Mouse (Mus musculus) lung, postnatal 0 days (tissue): ENCODE results near the gene Frat2. TPM values are rescaled to one million over a fixed set of nuclear protein-coding genes. Genes with fewer than 3 reads are reported as not detected.

Experiments used
- ATAC-seq: fragments of 200-750 bp; cut with Nextera tagmentation; 2 replicates; pipeline ENCODE4 v1.8.0; 2017; ENCODE audit warnings: moderate library complexity
- DNase-seq: peaks from one replicate; pipeline ENCODE4 v3.0.0-alpha.2; 2016; ENCODE audit warnings: low spot score
- H3K27ac ChIP-seq: fragments of 300-500 bp; sonication (generic); 2 replicates; pipeline ENCODE4 v1.5.1; 2014; ENCODE audit warnings: antibody characterized with exemption, mild to moderate bottlenecking, low read length, mixed read lengths
- H3K27me3 ChIP-seq: fragments of 300-500 bp; sonication (generic); replicated peaks from 2 replicates; pipeline ENCODE4 v1.6.1; 2014; ENCODE audit warnings: low read length, mixed read lengths; ENCODE audit not compliant: insufficient read depth
- H3K36me3 ChIP-seq: fragments of 300-500 bp; sonication (generic); 2 replicates; pipeline ENCODE4 v1.6.1; 2014; ENCODE audit warnings: low read length, mixed read lengths; ENCODE audit not compliant: insufficient read depth
- H3K4me1 ChIP-seq: fragments of 300-500 bp; sonication (generic); 2 replicates; pipeline ENCODE4 v1.6.1; 2014; ENCODE audit warnings: antibody characterized with exemption, low read depth, low read length, mixed read lengths; ENCODE audit not compliant: insufficient read depth
- H3K4me2 ChIP-seq: fragments of 300-500 bp; sonication (generic); replicated peaks from 2 replicates; pipeline ENCODE4 v1.6.1; 2014; ENCODE audit warnings: low read depth, mild to moderate bottlenecking, low read length, moderate library complexity, mixed read lengths
- H3K4me3 ChIP-seq: fragments of 300-500 bp; sonication (generic); 2 replicates; pipeline ENCODE4 v1.5.1; 2014; ENCODE audit warnings: low read depth, low read length
- H3K9ac ChIP-seq: fragments of 300-500 bp; sonication (generic); replicated peaks from 2 replicates; pipeline ENCODE4 v1.6.1; 2014; ENCODE audit warnings: low read depth, mild to moderate bottlenecking
- H3K9me3 ChIP-seq: fragments of 300-500 bp; sonication (generic); 2 replicates; pipeline ENCODE4 v1.6.1; 2016; ENCODE audit warnings: low read length, mixed read lengths
- CTCF ChIP-seq: IDR thresholded peaks from 2 replicates; pipeline ENCODE4 v1.5.1; 2016; ENCODE audit warnings: antibody characterized with exemption, mild to moderate bottlenecking
- EP300 ChIP-seq: IDR thresholded peaks from 2 replicates; pipeline ENCODE4 v1.6.1; 2016; ENCODE audit warnings: antibody characterized with exemption, mild to moderate bottlenecking, control low read depth
- WGBS: fragments of 180-500 bp; shearing (Covaris S2); extraction: QIAGEN DNeasy Blood & Tissue Kit; methylation state at CpG from one replicate; pipeline ENCODE4 v1.1.7; 2014; 5-methylcytosine and 5-hydroxymethylcytosine counted together
- polyA plus RNA-seq: library from polyadenylated mRNA; unstranded; fragments of >200 nt; fragmentation: Nextera tagmentation; extraction: Ambion mirVana; gene quantifications from 2 replicates; pipeline ENCODE4 v1.2.1, GENCODE M21; 2015

The Frat2 gene
- polyA plus RNA-seq, 1 experiment from 2014 or later: 4.6 TPM

- no peak for TF ChIP-seq CTCF
- TF ChIP-seq EP300: no peak
- no peak overlapping the region for H3K4me3 ChIP-seq
- H3K9ac ChIP-seq: no peak overlapping the region
- H3K36me3 ChIP-seq: no peaks in the 10 kb centered on the region
- 18% methylated on average over 6 of the region's 6 CpGs for WGBS
- H3K4me2 ChIP-seq: no peak overlapping the region
- ATAC-seq (no peak), DNase-seq (no peak)
- H3K27ac ChIP-seq: no peak overlapping the region
- H3K27me3 ChIP-seq: no peaks in the 10 kb centered on the region
- H3K4me1 ChIP-seq: no peaks in the 10 kb centered on the region
- no peaks in the 10 kb centered on the region for H3K9me3 ChIP-seq
These were observed 9.1 kb downstream of the Frat2 start for GRCm38 (mm10) chr19:41838808-41839207.

DNA sequence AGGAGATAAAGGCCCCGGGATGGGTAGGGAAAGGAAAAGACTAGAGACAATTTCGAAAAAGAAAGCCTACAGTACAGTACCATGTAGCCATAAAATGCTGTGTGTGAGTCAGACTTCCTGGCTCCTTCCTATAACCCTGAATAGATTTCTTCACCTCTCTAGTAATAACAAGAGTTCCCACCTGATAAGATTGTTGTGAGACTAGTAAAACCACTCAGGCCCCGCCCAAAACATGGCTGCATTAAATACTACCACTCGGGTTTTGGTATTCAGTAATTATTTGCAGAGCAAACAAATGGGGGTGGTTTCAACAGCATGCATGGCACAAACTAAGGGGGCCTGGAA, 10.0 kb downstream of the Frat2 start:
- Histone ChIP-seq H3K9ac (no peak overlapping the region), H3K9me3 (no peaks in the 10 kb centered on the region), H3K27ac (no peak overlapping the region), H3K4me2 (peak overlapping the region; percentile 22), H3K4me1 (no peaks in the 10 kb centered on the region), H3K4me3 (no peak overlapping the region), H3K27me3 (no peaks in the 10 kb centered on the region), H3K36me3 (no peaks in the 10 kb centered on the region)
- 30% methylated on average over 4 of the region's 4 CpGs for WGBS
- TF ChIP-seq CTCF (no peak), EP300 (peak; percentile 68)
- DNase-seq (peak; percentile 82), ATAC-seq (peak; percentile 82)

DNA sequence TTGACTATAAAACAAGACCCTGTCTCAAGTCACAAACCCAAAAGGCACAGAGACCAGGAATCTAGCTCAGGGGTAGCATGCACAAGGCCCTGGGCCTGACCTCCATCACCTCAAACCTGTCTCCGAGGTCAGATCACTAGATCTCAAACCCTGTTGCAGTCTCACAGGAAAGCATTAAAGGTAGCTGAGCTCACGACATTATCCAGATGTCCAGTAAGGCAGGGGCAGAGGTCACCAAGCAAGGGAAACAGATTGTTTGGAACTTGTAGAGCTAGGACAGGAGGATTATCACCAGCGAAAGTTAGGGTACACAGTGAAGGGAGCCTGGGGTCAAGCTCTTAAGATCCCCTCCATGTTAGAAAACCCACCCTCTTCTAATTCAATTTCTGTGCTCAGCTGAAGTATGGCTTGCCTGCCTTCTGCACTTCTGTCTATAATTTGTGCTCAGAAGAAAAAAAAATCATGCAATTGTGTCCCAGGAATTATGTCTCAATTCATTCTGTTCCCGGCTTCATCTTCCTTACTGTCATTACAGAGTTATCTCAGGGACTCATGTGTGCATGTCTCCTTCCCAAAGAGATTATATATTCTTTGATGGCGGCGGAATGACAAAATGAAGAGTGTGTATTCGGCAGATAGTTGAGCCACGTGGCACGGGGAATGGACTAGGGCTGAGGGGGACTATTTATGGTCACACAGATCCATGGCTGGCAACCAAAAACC, 10.6 kb downstream of the Frat2 start:
- no peak for TF ChIP-seq CTCF
- no peak for TF ChIP-seq EP300
- Histone ChIP-seq H3K27ac (no peak overlapping the region), H3K4me2 (peak overlapping the region; percentile 22), H3K4me3 (no peak overlapping the region), H3K36me3 (no peaks in the 10 kb centered on the region), H3K9me3 (no peaks in the 10 kb centered on the region), H3K9ac (no peak overlapping the region), H3K4me1 (no peaks in the 10 kb centered on the region), H3K27me3 (0 out of 2 replicates have a peak, but pooled peaks cover 4% of the 10 kb centered on the region)
- 42% methylated on average over 9 of the region's 9 CpGs for WGBS
- no peak for ATAC-seq
- no peak for DNase-seq

DNA sequence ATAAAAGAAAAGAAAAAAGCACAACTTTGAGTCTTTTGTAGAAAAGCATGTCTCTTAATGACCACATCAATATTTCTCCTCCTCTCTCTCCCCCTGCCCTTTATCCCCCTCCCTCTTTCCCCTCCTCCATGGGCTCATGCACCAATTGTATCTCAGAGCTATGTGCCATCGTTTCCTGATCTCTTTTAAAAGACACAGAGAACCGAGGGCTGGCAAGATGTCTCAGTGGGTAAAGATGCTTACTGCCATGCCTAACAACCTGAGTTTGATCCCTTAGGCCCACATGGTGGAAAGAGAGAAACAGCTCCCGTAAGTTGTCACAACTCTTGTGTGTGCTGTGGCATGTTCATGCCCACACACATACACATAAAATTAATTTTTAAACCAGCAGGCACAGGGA, 11.2 kb downstream of the Frat2 start:
- no peak for ATAC-seq
- Histone ChIP-seq H3K4me3 (no peak overlapping the region), H3K9ac (no peak overlapping the region), H3K27me3 (0 out of 2 replicates have a peak, but pooled peaks cover 5% of the 10 kb centered on the region), H3K9me3 (no peaks in the 10 kb centered on the region), H3K4me2 (no peak overlapping the region), H3K4me1 (no peaks in the 10 kb centered on the region; the same call in 1 of the 2 replicates), H3K27ac (no peak overlapping the region), H3K36me3 (no peaks in the 10 kb centered on the region)
- WGBS: 55% methylated on average over 3 of the region's 3 CpGs
- no peak for DNase-seq
- no peak for TF ChIP-seq CTCF
- no peak for TF ChIP-seq EP300

- Histone ChIP-seq H3K9me3 (no peaks in the 10 kb centered on the region), H3K4me2 (no peak overlapping the region), H3K36me3 (no peaks in the 10 kb centered on the region), H3K27ac (no peak overlapping the region), H3K27me3 (0 out of 2 replicates have a peak, but pooled peaks cover 5% of the 10 kb centered on the region), H3K4me3 (no peak overlapping the region), H3K4me1 (peaks cover 4% of the 10 kb centered on the region), H3K9ac (no peak overlapping the region)
- ATAC-seq: peak; percentile 62
- peak; percentile 59 for DNase-seq
- WGBS: 2% methylated on average over 6 of the region's 6 CpGs
- TF ChIP-seq EP300 (no peak), CTCF (no peak)
These were observed 12.1 kb downstream of the Frat2 start for GRCm38 (mm10) chr19:41835816-41836215.

GRCm38 (mm10) chr19:41835407-41835806, 12.5 kb downstream of the Frat2 start:
- no peak overlapping the region for H3K4me2 ChIP-seq
- 0 out of 2 replicates have a peak, but pooled peaks cover 5% of the 10 kb centered on the region for H3K27me3 ChIP-seq
- TF ChIP-seq EP300: no peak
- TF ChIP-seq CTCF: no peak
- no peaks in the 10 kb centered on the region for H3K36me3 ChIP-seq
- ATAC-seq: no peak
- no peak overlapping the region for H3K9ac ChIP-seq
- DNase-seq: no peak
- peaks cover 4% of the 10 kb centered on the region for H3K4me1 ChIP-seq
- H3K9me3 ChIP-seq: no peaks in the 10 kb centered on the region
- 53% methylated on average over 6 of the region's 6 CpGs for WGBS
- H3K27ac ChIP-seq: no peak overlapping the region
- H3K4me3 ChIP-seq: no peak overlapping the region
